Mouse (Mus musculus): ENCODE results near the gene Meis3. TPM values are rescaled to one million over a fixed set of nuclear protein-coding genes. Genes with fewer than 3 reads are reported as not detected.

Gene Meis3
- 10 to 100 TPM; 34.3 to 41.1 TPM for total RNA-seq (2021)

DNA sequence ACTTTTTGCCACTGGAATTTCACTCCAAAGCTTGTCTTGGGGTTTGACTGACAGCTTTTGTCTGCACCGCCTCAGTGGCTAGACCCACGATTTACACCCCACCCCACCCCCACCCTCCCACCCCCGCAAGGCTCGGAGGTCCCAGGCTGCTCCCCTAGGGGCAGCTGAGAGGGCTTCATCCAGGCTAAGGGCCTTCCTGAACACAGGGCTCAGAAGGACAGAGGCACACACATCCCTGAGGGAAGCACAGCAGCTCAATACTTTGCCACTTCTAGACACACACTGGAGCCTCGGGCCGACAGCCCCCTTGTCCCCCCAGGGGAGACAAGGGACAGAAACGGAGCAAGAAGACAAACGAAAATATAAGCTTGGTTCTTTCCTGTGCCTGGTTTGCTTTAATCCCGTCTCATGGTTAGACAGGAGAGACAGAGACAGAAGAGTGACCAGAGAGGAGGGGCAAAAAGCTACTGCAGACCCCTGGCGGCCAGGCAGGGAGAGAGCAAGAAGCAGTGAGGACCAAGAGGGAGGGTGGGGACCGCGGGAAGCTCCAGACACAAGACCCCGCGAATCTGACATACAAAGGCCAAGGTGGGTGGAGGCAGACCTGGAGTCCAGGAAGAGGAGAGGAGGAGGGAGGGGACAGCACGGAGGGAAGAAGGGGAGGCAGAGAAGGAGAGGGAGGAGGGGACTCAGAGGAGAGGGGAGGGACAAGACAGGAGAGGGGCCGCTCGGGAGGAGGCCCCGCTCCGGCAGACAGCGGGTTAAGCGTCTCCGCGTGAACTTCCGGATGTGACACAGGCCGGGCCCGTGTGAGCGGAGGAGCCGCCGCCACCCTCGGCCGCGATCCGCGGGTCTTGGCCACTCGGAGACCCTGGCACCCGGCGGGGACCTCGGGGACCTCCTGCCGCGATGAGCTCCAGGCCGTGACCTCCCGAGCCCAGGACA is at the start of gene Meis3:
Meis3 (plus strand) TSS at position 494 of the 945 bp plus-strand sequence.
- DNase-seq (ENCODE audit: extremely low spot score in 1 of 2, low spot score in 1 of 2), result peak in 1 of 2 experiments; percentile 38

- DNase-seq (ENCODE audit: extremely low spot score in 1 of 2, low spot score in 1 of 2), result no peak
These were observed 49.1 kb upstream of the Meis3 start for GRCm38 (mm10) chr7:16125829-16126228.

GRCm38 (mm10) chr7:16128344-16128743 is 46.5 kb upstream of the Meis3 start:
- DNase-seq (ENCODE audit: extremely low spot score in 1 of 2, low spot score in 1 of 2), result no peak

DNA sequence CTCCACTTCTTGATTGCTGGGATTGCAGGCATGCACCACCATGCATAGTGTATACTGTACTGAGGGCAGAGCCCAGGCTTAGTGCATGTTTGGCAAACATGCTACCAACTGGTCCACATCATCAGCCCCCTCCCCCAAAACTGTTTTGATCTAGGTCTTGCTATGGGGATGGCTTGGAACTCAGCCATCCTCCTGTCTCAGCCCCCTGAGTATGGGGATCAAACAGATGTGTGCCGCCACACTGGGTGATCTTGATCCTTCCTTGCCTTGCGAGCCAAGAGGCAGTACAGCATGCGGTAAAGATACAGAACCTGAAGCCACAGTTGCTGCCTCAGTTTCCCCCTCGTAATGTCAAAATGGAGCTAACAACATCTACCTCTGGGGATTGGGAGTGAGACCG is 46.0 kb upstream of the Meis3 start:
- DNase-seq (ENCODE audit: extremely low spot score in 1 of 2, low spot score in 1 of 2), result no peak

GRCm38 (mm10) chr7:16129421-16129845 is 45.5 kb upstream of the Meis3 start, which contains the start of gene Slc8a2:
Gene Slc8a2 (plus strand): TSS chr7:16129826.
- peak; percentile 73 to 74 for DNase-seq (ENCODE audit: extremely low spot score in 1 of 2, low spot score in 1 of 2)

DNA sequence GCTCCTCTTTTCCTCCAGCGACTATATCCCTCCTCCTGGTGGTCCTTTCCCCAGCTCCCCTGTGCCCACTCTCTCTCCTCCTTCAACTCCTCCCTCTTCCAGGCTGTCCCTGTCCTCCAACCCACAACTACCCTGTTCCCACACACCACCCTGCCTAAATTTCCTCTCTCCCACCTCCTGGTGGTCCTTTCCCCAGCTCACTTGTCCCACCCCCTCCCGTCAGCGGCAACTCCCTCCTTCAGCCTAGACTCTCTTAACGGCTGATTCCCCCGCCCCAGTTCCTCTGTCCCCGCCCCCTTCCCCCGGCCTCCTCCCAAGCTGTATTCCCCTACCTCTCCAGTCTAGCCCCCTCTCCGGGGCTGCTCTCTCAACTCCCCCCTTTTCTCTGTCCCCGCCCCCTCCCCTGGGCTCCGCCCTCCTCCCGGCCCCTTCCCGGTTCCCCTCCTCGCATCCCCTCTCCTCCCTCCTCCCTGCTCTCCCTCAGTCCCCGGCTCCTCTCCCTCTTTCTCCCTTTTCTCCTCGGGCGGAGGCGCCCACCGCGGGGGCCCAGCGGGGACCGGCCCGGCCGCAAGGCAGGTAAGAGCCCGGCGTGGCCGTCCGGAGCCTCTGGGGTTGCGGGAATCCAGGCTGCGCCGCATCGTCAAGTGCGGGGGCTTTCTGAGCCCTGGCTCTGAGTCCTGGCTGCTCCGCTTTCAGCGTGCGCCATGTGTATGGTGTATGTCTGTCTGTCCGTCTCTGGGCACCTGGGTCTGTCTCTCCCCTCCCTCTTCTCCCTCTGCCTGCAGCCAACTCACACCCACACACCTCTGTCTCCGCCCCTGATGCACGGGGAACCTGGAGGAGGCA is 44.8 kb upstream of the Meis3 start:
- DNase-seq (ENCODE audit: extremely low spot score in 1 of 2, low spot score in 1 of 2), result peak; percentile 51 to 72

GRCm38 (mm10) chr7:16130956-16131634 is 43.8 kb upstream of the Meis3 start:
- no peak for DNase-seq (ENCODE audit: extremely low spot score in 1 of 2, low spot score in 1 of 2)

GRCm38 (mm10) chr7:16132161-16132581 is 42.7 kb upstream of the Meis3 start:
- DNase-seq (ENCODE audit: extremely low spot score in 1 of 2, low spot score in 1 of 2), result no peak

GRCm38 (mm10) chr7:16132926-16133325 is 42.0 kb upstream of the Meis3 start:
- DNase-seq (ENCODE audit: extremely low spot score in 1 of 2, low spot score in 1 of 2), result no peak

DNA sequence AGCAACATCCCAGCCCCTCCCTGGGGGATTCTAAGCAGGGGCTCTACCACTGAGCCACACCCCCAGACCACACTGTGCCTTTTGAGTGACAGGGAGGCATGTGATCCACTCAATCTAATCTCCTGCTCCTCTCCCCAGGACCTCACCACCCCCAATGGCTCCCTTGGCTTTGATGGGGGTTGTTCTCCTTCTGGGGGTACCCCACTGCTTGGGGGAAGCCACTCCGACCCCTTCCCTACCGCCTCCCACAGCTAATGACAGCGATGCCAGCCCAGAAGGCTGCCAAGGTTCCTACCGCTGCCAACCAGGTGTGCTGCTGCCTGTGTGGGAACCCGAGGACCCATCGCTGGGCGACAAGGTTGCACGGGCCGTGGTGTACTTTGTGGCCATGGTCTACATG is 41.2 kb upstream of the Meis3 start:
- no peak for DNase-seq (ENCODE audit: extremely low spot score in 1 of 2, low spot score in 1 of 2)

DNA sequence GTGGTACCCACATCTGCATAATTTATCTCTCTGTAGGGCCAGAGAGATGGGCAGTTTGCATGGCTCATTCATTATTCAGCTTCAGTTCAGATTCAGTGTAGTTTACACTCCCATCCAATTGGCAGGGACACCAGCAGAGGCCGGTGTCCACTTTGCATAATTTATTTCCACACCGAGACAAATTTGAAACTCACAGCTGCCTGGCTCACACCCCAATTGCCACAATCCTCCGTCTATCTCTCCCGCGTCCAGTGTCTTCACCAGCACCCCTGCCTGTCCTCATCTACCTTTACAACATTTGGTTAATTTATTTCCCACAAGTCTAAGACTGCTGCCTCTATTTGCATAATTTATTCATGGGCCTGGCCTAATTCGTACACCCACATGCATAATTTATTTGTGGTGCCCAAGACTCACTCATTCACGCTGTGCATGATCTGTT is 39.9 kb upstream of the Meis3 start:
- DNase-seq (ENCODE audit: extremely low spot score in 1 of 2, low spot score in 1 of 2), result no peak

- peak; percentile 58 to 61 for DNase-seq (ENCODE audit: extremely low spot score in 1 of 2, low spot score in 1 of 2)
These were observed 28.1 kb upstream of the Meis3 start for GRCm38 (mm10) chr7:16146489-16147410.

- peak in 1 of 2 experiments; percentile 59 for DNase-seq (ENCODE audit: extremely low spot score in 1 of 2, low spot score in 1 of 2)
These were observed 27.2 kb upstream of the Meis3 start for GRCm38 (mm10) chr7:16147643-16148042.

DNA sequence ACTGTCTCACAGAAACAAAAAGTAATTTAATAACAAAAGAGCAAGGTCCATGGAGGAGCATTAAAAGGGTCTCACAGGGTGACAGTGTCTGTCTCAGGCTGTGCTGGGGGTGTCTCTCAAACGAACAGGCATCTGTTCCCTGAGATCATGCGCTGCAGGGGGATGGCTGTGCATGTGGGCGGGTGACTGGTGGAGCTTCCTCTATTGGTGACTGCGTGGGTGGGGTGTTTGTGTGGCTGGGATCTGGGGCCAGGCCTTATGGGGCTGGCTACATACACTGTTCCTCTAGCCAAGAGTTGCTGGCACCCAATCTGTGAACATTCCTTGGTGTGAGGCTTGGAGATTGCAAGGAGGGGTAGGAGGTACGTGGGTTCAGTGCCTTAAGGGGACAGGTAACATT is 25.6 kb upstream of the Meis3 start:
- DNase-seq (ENCODE audit: extremely low spot score in 1 of 2, low spot score in 1 of 2), result peak; percentile 56

GRCm38 (mm10) chr7:16150191-16151145 is 24.4 kb upstream of the Meis3 start:
- no peak for DNase-seq (ENCODE audit: extremely low spot score in 1 of 2, low spot score in 1 of 2)

DNA sequence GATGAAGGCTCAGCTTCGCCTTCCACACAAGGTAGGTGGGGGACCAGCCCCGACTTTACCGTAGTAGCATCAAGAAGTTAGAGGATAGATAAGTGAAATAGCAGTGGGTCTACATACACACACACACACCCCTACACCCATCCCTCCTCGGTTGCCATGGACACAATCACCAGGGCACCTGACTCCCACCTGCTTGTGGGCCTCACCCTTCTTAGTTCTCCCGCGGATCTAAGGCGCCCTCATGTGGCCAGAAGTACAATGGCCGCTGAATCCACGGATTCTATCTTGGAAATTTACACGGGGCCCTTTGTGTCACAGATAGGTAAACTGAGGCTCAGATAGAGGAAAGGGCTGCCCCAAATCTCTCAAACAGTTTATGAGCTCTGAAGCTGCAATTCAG is 21.4 kb upstream of the Meis3 start:
- DNase-seq (ENCODE audit: extremely low spot score in 1 of 2, low spot score in 1 of 2), result peak in 1 of 2 experiments; percentile 68

DNA sequence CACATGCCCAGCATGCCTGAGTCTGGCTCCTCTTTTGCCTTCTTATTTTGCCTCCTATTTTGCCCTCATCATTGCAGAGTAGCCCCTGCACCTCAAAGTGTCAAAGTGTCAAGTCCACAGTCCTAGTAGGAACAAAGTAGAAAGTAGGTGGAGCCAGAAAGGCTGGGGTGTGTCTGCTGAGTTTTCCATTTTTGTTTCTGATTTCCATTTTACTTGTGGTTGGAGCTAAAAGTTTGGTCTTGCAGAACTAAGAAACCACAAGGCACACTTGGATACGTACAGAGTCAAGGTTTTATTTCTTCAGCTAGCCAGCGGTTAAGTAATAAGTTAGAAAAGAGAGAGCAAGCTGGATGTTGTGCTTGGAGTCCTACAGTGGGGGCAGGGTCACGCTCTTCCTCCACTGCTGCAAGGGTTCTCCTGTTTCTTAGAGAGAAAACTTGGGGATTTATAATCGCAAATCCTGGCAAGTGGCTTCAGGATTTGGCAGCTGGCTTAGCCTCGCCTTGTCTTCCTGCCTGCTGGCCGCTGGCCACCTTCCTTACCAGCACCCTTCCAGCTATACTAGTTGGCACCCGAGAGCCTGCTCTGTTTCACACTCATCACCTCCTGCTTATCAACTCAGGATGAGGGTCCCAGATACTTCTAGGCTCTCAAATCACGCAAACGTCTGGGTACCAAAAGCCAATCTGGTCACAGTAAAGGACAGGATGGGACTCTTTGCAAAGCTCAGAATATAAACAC is 19.6 kb upstream of the Meis3 start:
- DNase-seq (ENCODE audit: extremely low spot score in 1 of 2, low spot score in 1 of 2), result no peak

Measured in layer of hippocampus, postnatal 25 days (tissue).